In genomic region chr14:27196980-27197379, GRCm38 (mm10) we compare ENCODE assay signal across 26 mouse cellular contexts.
DNase-seq lines count a peak whose midpoint lies in the region; ATAC-seq and TF ChIP-seq lines count a peak whose summit lies in the region.
"Had no signal": no experiment of that assay in that cellular context is flagged by ENCODE, and none has a peak within 500 bp of the region (broad histone marks: within the 10 kb centered on the region; RNA-seq: fewer than 3 reads in every experiment).

No protein-coding gene starts in this region.

- peak; percentile 52 for DNase-seq in kidney, adult 11 months
- no peak for DNase-seq in kidney, postnatal 10 days
- DNase-seq in lung, embryonic 14.5 days = peak; percentile 32
- DNase-seq in lung, postnatal 14 days = no peak
- DNase-seq in kidney, adult 9 months = peak; percentile 65
- DNase-seq in layer of hippocampus, adult 18-20 months (ENCODE audit: low spot score in 2 of 2) = no peak
- no peak for DNase-seq in hindbrain, embryonic 10.5 days (ENCODE audit: low spot score)
- DNase-seq: adrenal gland, postnatal 10 days; cerebellum, adult 9-10 months; gastrocnemius, postnatal 25 days; heart, adult 2 months; heart, postnatal 36 days; layer of hippocampus, postnatal 36 days; right cerebral cortex, postnatal 14 days; spleen, adult 18-20 months; thymus, postnatal 25 days had no signal

- H3K4me3 ChIP-seq in lung, embryonic 14.5 days (ENCODE audit: low read depth, low read length) = no peak overlapping the region
- no peak overlapping the region for H3K4me3 ChIP-seq in stomach, embryonic 15.5 days (replicated peaks)
- H3K4me3 ChIP-seq in hindbrain, embryonic 10.5 days = no peak overlapping the region
- H3K4me3 ChIP-seq: embryonic facial prominence, embryonic 13.5 days; forebrain, embryonic 15.5 days; heart, adult 2 months; limb, embryonic 15.5 days; lung, embryonic 15.5 days; midbrain, embryonic 13.5 days; neural tube, embryonic 13.5 days had no signal

- TF ChIP-seq CTCF in lung, embryonic 14.5 days (IDR thresholded peaks at IDR 0.05; ENCODE audit: low read depth) = peak; percentile 34; the same call in 1 of the 2 replicates

- H3K9ac ChIP-seq in lung, embryonic 14.5 days = no peak overlapping the region
- H3K9ac ChIP-seq in stomach, embryonic 15.5 days = no peak overlapping the region
- H3K9ac ChIP-seq: embryonic facial prominence, embryonic 13.5 days; forebrain, embryonic 15.5 days; limb, embryonic 15.5 days; lung, embryonic 15.5 days; midbrain, embryonic 13.5 days; neural tube, embryonic 13.5 days had no signal

- no peaks in the 10 kb centered on the region for H3K36me3 ChIP-seq in lung, embryonic 14.5 days (ENCODE audit: insufficient read depth)
- no peaks in the 10 kb centered on the region for H3K36me3 ChIP-seq in stomach, embryonic 15.5 days
- H3K36me3 ChIP-seq in hindbrain, embryonic 10.5 days = no peaks in the 10 kb centered on the region
- H3K36me3 ChIP-seq: embryonic facial prominence, embryonic 13.5 days; forebrain, embryonic 15.5 days; limb, embryonic 15.5 days; lung, embryonic 15.5 days; midbrain, embryonic 13.5 days; neural tube, embryonic 13.5 days had no signal

- H3K27ac ChIP-seq in lung, embryonic 14.5 days (ENCODE audit: low read depth) = no peak overlapping the region
- H3K27ac ChIP-seq in stomach, embryonic 15.5 days = no peak overlapping the region
- H3K27ac ChIP-seq in hindbrain, embryonic 10.5 days = no peak overlapping the region
- H3K27ac ChIP-seq: embryonic facial prominence, embryonic 13.5 days; forebrain, embryonic 15.5 days; heart, adult 2 months; hindbrain, postnatal 0 days; limb, embryonic 15.5 days; lung, embryonic 15.5 days; midbrain, embryonic 13.5 days; neural tube, embryonic 13.5 days had no signal

- H3K4me1 ChIP-seq in lung, embryonic 14.5 days (ENCODE audit: insufficient read depth) = no peaks in the 10 kb centered on the region
- H3K4me1 ChIP-seq in stomach, embryonic 15.5 days = no peaks in the 10 kb centered on the region
- H3K4me1 ChIP-seq in hindbrain, embryonic 10.5 days (replicated peaks) = no peaks in the 10 kb centered on the region
- H3K4me1 ChIP-seq: lung, embryonic 15.5 days; midbrain, embryonic 13.5 days; neural tube, embryonic 13.5 days had no signal

- WGBS in lung, embryonic 14.5 days = 57% methylated on average over 8 of the region's 8 CpGs
- WGBS in stomach, embryonic 15.5 days = 55% methylated on average over 8 of the region's 8 CpGs
- WGBS in hindbrain, embryonic 10.5 days = 86% methylated on average over 8 of the region's 8 CpGs

- H3K27me3 ChIP-seq in lung, embryonic 14.5 days (ENCODE audit: insufficient read depth, low read length) = no peaks in the 10 kb centered on the region
- no peaks in the 10 kb centered on the region for H3K27me3 ChIP-seq in stomach, embryonic 15.5 days (replicated peaks)
- no peaks in the 10 kb centered on the region for H3K27me3 ChIP-seq in hindbrain, embryonic 10.5 days (ENCODE audit: insufficient read depth, poor library complexity, severe bottlenecking)
- H3K27me3 ChIP-seq: embryonic facial prominence, embryonic 13.5 days; forebrain, embryonic 15.5 days; limb, embryonic 15.5 days; lung, embryonic 15.5 days; midbrain, embryonic 13.5 days; neural tube, embryonic 13.5 days had no signal

- ATAC-seq in lung, embryonic 14.5 days (ENCODE audit: insufficient read depth) = peak; percentile 52; the same call in 1 of the 2 replicates
- peak; percentile 70; the same call in 1 of the 2 replicates for ATAC-seq in stomach, embryonic 15.5 days (ENCODE audit: insufficient read depth, low FRiP score, low read depth)
- ATAC-seq: activated CD4-positive, CD25-positive, alpha-beta regulatory T cell, adult 4 months; CD4-positive, CD25-positive, alpha-beta regulatory T cell, adult 4 months; forebrain, embryonic 15.5 days; hindbrain, postnatal 0 days; midbrain, embryonic 13.5 days had no signal

- H3K4me2 ChIP-seq in lung, embryonic 14.5 days = no peak overlapping the region
- no peak overlapping the region for H3K4me2 ChIP-seq in stomach, embryonic 15.5 days
- H3K4me2 ChIP-seq: embryonic facial prominence, embryonic 13.5 days; forebrain, embryonic 15.5 days; limb, embryonic 15.5 days; lung, embryonic 15.5 days; midbrain, embryonic 13.5 days; neural tube, embryonic 13.5 days had no signal

- no peaks in the 10 kb centered on the region for H3K9me3 ChIP-seq in lung, embryonic 14.5 days (ENCODE audit: low read depth, low read length)
- no peaks in the 10 kb centered on the region for H3K9me3 ChIP-seq in stomach, embryonic 15.5 days
- H3K9me3 ChIP-seq in hindbrain, embryonic 10.5 days = no peaks in the 10 kb centered on the region
- H3K9me3 ChIP-seq: embryonic facial prominence, embryonic 13.5 days; forebrain, embryonic 15.5 days; limb, embryonic 15.5 days; lung, embryonic 15.5 days; midbrain, embryonic 13.5 days; neural tube, embryonic 13.5 days had no signal

Comparison
In these comparisons a context has a peak if more than half of its experiments do, and no peak if none do; other contexts are left out.
1. DNase-seq: peak in kidney, adult 11 months (single experiment), lung, embryonic 14.5 days (single experiment) and kidney, adult 9 months (single experiment); none in kidney, postnatal 10 days (single experiment), lung, postnatal 14 days (single experiment), layer of hippocampus, adult 18-20 months (0 of 2) and hindbrain, embryonic 10.5 days (single experiment).